Mouse (Mus musculus) heart, postnatal 0 days (tissue): ENCODE results near the gene Ncor2. TPM values are rescaled to one million over a fixed set of nuclear protein-coding genes. Genes with fewer than 3 reads are reported as not detected.

ENCODE experiments used
- ATAC-seq: fragments of 200-750 bp; cut with Nextera tagmentation; 2 replicates; pipeline ENCODE4 v1.8.0; 2017; ENCODE audit warnings: low read depth, moderate number of reproducible peaks, moderate library complexity; ENCODE audit not compliant: insufficient read depth
- DNase-seq: peaks from one replicate; pipeline ENCODE4 v3.0.0-alpha.2; 2016; ENCODE audit warnings: low spot score
- H3K27ac ChIP-seq: fragments of 300-500 bp; sonication (generic); 2 replicates; pipeline ENCODE4 v1.5.1; 2014; ENCODE audit warnings: low read depth, mild to moderate bottlenecking
- H3K27me3 ChIP-seq: fragments of 300-500 bp; sonication (generic); 2 replicates; pipeline ENCODE4 v1.6.1; 2014; ENCODE audit warnings: low read length, mixed read lengths; ENCODE audit not compliant: control insufficient read depth, insufficient read depth
- H3K36me3 ChIP-seq: fragments of 300-500 bp; sonication (generic); replicated peaks from 2 replicates; pipeline ENCODE4 v1.6.1; 2014; ENCODE audit warnings: low read length, mixed read lengths; ENCODE audit not compliant: control insufficient read depth, insufficient read depth
- H3K4me1 ChIP-seq: fragments of 300-500 bp; sonication (generic); 2 replicates; pipeline ENCODE4 v1.6.1; 2014; ENCODE audit warnings: antibody characterized with exemption; ENCODE audit not compliant: control insufficient read depth, insufficient read depth
- H3K4me2 ChIP-seq: fragments of 300-500 bp; sonication (generic); 2 replicates; pipeline ENCODE4 v1.6.1; 2014; ENCODE audit warnings: low read depth, mild to moderate bottlenecking, low read length, moderate library complexity
- H3K4me3 ChIP-seq: fragments of 300-500 bp; sonication (generic); 2 replicates; pipeline ENCODE4 v1.5.1; 2014; ENCODE audit warnings: low read depth, low read length
- H3K9ac ChIP-seq: fragments of 300-500 bp; sonication (generic); replicated peaks from 2 replicates; pipeline ENCODE4 v1.6.1; 2014; ENCODE audit warnings: low read depth, low read length, mixed read lengths
- H3K9me3 ChIP-seq: fragments of 300-500 bp; sonication (generic); replicated peaks from 2 replicates; pipeline ENCODE4 v1.6.1; 2016; ENCODE audit warnings: low read length; ENCODE audit not compliant: control insufficient read depth
- CTCF ChIP-seq: IDR thresholded peaks from 2 replicates; pipeline ENCODE4 v1.5.1; 2016; ENCODE audit warnings: antibody characterized with exemption, control low read depth, low read depth
- EP300 ChIP-seq: IDR thresholded peaks from 2 replicates; pipeline ENCODE4 v1.6.1; 2016; ENCODE audit warnings: antibody characterized with exemption, low read depth
- WGBS: fragments of 180-500 bp; shearing (Covaris S2); extraction: QIAGEN DNeasy Blood & Tissue Kit; methylation state at CpG from one replicate; pipeline ENCODE4 v1.1.7; 2014; 5-methylcytosine and 5-hydroxymethylcytosine counted together
- polyA plus RNA-seq: library from polyadenylated mRNA; unstranded; fragments of >200 nt; fragmentation: Nextera tagmentation; extraction: Ambion mirVana; gene quantifications from 2 replicates; pipeline ENCODE4 v1.2.1, GENCODE M21; 2015
- total RNA-seq: library from RNA; depleted of rRNA; stranded (reverse); fragments of >200 nt; gene quantifications from 2 replicates; pipeline ENCODE4 v1.2.3, GENCODE M21; 2014; ENCODE audit warnings: low replicate concordance

Gene Ncor2
- total and polyA plus RNA-seq, 2 experiments from 2014 or later: 15.5 to 73.8 TPM

DNA sequence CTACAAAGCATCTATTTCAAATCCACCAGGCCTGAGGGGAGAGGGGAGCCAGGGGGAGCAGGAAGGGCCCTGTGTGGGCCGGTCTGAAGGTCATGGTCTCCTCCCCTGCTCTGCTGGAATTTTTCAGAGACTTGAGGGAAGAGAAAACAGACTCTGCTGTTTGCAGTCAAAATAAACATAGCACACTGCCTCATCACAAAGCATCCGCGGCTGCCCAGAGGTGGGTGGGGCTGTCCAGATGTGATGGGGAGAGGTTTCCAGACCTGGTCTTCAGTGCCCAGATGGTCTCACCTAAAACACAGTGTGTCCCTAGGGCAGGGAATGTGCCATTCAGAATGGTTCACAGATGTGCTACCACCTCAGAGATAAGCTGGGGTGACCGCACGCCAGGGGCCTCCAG is 132.6 kb downstream of the Ncor2 start:
- Histone ChIP-seq H3K4me2 (no peak overlapping the region), H3K4me3 (no peak overlapping the region), H3K9me3 (no peaks in the 10 kb centered on the region), H3K4me1 (no peaks in the 10 kb centered on the region), H3K27me3 (no peaks in the 10 kb centered on the region), H3K36me3 (peaks cover 94% of the 10 kb centered on the region), H3K27ac (no peak overlapping the region), H3K9ac (no peak overlapping the region)
- ATAC-seq: no peak
- 63% methylated on average over 5 of the region's 5 CpGs for WGBS
- DNase-seq: no peak
- TF ChIP-seq EP300 (no peak), CTCF (no peak)

DNA sequence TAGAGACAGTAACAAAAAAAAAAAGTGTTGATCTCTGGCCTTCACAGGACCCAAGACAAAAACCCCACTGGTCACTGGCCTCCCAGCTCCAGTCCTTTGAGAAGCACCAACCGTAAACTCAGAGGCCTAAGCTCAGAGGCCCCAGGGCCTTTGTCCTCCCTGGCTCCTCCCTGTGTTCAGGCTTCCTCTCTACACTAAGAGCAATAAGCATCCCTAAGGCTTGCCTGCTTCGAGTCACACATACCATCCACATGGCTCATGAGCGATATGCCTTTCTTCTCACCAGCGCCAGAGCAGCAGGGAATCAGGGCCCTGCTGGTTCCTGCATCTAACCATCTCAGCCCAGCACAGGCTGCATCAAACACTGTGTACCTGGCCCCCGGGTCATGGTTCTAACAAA is 133.8 kb downstream of the Ncor2 start:
- Histone ChIP-seq H3K27me3 (no peaks in the 10 kb centered on the region), H3K9ac (no peak overlapping the region), H3K9me3 (no peaks in the 10 kb centered on the region), H3K4me1 (no peaks in the 10 kb centered on the region; the same call in 1 of the 2 replicates), H3K27ac (no peak overlapping the region), H3K36me3 (peaks cover 88% of the 10 kb centered on the region), H3K4me2 (no peak overlapping the region), H3K4me3 (no peak overlapping the region)
- DNase-seq (no peak), ATAC-seq (no peak)
- WGBS: 62% methylated on average over 5 of the region's 5 CpGs
- TF ChIP-seq EP300 (no peak), CTCF (no peak)

DNA sequence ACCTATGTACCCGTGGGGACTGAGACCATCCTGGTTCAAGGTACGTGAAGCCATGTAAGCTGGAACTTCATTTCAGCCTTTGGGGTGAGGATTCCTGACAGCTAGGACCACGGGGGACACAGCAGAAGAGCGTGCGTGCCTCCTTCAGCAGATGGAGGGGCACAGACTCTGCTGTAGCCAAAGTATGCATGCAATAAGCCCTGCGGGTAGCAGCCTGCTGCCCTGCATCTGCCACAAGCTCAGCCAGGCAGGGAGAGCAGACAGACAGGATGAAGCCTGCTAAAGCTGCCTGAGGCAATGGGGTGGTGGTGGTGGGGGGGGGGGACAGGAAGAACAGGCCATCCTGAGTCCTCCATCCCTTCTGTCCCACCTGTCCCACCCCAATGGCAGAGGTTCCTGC is 135.6 kb downstream of the Ncor2 start:
- TF ChIP-seq EP300: no peak
- no peak for TF ChIP-seq CTCF

DNA sequence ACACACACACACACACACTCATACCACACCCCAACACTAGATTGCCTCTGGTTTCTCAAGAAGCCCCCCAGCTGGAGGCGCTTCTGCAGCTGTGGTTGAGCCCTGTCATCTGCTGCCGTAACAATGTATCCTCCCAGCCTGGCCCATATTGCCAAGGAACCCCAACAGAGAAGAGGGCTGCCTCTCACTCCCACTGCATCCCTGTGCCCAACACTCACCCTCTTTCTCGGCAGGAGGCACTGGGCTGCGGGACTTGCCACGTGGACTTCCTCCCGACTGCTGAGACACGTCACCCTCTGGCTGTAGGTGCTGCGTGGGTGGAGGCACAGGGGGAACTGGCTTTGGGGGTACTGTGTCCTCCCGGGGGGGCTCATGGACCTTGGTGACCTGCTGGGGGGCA is 137.4 kb downstream of the Ncor2 start:
- DNase-seq (no peak), ATAC-seq (no peak)
- no peak overlapping the region for H3K9ac ChIP-seq
- H3K27ac ChIP-seq: no peak overlapping the region
- no peak overlapping the region for H3K4me2 ChIP-seq
- H3K36me3 ChIP-seq: peaks cover 86% of the 10 kb centered on the region
- no peaks in the 10 kb centered on the region for H3K27me3 ChIP-seq
- H3K4me3 ChIP-seq: no peak overlapping the region
- H3K9me3 ChIP-seq: no peaks in the 10 kb centered on the region
- H3K4me1 ChIP-seq: peaks cover 6% of the 10 kb centered on the region; the same call in 1 of the 2 replicates
- 86% methylated on average over 9 of the region's 9 CpGs for WGBS
- no peak for TF ChIP-seq CTCF

More for the DNA sequence above, 135.6 kb downstream of the Ncor2 start:
- Histone ChIP-seq H3K9me3 (no peaks in the 10 kb centered on the region), H3K4me3 (no peak overlapping the region), H3K4me2 (no peak overlapping the region), H3K9ac (no peak overlapping the region), H3K27me3 (no peaks in the 10 kb centered on the region), H3K4me1 (peaks cover 6% of the 10 kb centered on the region; the same call in 1 of the 2 replicates), H3K27ac (no peak overlapping the region), H3K36me3 (peaks cover 86% of the 10 kb centered on the region)
- ATAC-seq (no peak), DNase-seq (no peak)
- 88% methylated on average over 6 of the region's 6 CpGs for WGBS

DNA sequence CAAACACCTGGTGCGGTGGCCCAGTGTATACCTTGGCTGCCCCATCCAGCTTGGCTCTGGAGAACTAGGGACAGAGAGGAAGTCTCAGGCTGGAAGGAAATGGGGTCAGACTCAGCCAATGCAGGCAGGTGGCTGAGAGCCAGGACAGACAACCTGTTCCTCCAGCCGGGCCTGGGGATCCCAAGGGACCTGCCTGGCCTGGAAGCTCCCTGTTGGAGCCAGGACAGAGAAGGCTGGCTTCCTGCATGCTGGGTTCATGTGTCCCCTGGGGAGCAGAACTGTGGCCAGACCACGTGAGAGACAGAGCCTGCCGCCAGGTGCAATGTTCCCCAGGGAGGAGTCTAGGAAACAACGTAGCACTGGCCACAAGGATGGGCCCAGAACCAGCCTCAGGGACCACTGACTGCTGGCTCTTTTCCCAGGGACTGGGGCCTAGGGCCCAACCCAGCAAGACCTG is 138.9 kb downstream of the Ncor2 start:
- peaks cover 86% of the 10 kb centered on the region for H3K36me3 ChIP-seq
- no peak overlapping the region for H3K4me3 ChIP-seq
- TF ChIP-seq CTCF: no peak
- TF ChIP-seq EP300: peak; percentile 80
- no peaks in the 10 kb centered on the region for H3K27me3 ChIP-seq
- no peak overlapping the region for H3K27ac ChIP-seq
- DNase-seq (peak; percentile 39), ATAC-seq (peak; percentile 65)
- H3K4me2 ChIP-seq: no peak overlapping the region
- H3K9ac ChIP-seq: no peak overlapping the region
- H3K9me3 ChIP-seq: no peaks in the 10 kb centered on the region
- WGBS: 36% methylated on average over 5 of the region's 5 CpGs
- H3K4me1 ChIP-seq: peaks cover 6% of the 10 kb centered on the region; the same call in 1 of the 2 replicates

DNA sequence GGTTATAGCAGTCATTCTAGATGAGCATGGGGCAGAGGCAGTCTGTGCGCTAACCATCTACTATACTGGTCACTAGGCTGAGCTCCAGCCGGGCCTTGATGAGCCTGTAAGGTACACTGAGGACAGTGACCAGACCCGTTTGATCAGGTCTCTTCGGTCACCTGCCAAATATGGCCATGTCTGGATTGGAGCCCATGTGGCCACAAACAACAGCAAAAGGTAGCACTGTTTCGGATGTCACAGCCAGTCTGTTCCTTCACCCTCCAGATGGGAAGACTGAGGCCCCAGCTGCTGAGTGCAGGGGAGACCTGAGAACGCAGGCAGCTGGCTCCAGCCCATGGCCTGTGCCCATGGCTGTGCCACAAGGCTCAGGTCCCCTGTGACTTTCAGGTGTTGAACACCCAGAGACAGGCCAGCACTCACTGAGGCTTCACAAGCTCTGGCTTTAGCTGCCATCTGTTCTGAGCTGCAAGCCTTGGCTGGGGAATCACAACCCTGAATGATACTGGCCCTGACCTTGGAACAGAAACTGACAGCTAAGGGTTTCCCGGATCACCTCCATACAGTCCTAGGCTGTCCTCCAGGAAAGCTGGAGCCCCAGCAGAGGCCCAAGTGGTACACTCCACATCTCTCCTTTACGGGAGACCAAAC is 139.5 kb downstream of the Ncor2 start:
- H3K4me3 ChIP-seq: no peak overlapping the region
- no peak overlapping the region for H3K9ac ChIP-seq
- no peak overlapping the region for H3K27ac ChIP-seq
- ATAC-seq (0 out of 2 replicates have a peak, but pooled peaks have one; percentile 13), DNase-seq (no peak)
- H3K27me3 ChIP-seq: no peaks in the 10 kb centered on the region
- TF ChIP-seq CTCF: no peak
- no peak for TF ChIP-seq EP300
- H3K9me3 ChIP-seq: no peaks in the 10 kb centered on the region
- 76% methylated on average over 8 of the region's 8 CpGs for WGBS
- peaks cover 85% of the 10 kb centered on the region for H3K36me3 ChIP-seq
- no peak overlapping the region for H3K4me2 ChIP-seq
- H3K4me1 ChIP-seq: peaks cover 6% of the 10 kb centered on the region; the same call in 1 of the 2 replicates
